Mouse (Mus musculus) v-Abl transformed pro-B cells (cell line): ENCODE results near the gene Mog.

ENCODE experiments used
- in situ Hi-C, 2 experiments: fragments of 400-800 bp; cut with MboI; formaldehyde crosslinking; loops; one replicate each; pipeline ENCODE4 v1.15.1; 2025; ENCODE audit not compliant: unreplicated experiment in 2 of 2

Gene Mog

GRCm38 (mm10) chr17:37022628-37023576 is at the start of gene Mog:
Gene Mog (minus strand): TSS chr17:37023398.
- in situ Hi-C loops: no loop called here

- in situ Hi-C loops: no loop called here
Observed at GRCm38 (mm10) chr17:37072730-37073276, 49.6 kb upstream of the Mog start.

GRCm38 (mm10) chr17:37072080-37072729 is 49.0 kb upstream of the Mog start:
- in situ Hi-C loops: no loop called here

- in situ Hi-C loops: no loop called here
Observed at GRCm38 (mm10) chr17:37070121-37070520, 46.9 kb upstream of the Mog start.

DNA sequence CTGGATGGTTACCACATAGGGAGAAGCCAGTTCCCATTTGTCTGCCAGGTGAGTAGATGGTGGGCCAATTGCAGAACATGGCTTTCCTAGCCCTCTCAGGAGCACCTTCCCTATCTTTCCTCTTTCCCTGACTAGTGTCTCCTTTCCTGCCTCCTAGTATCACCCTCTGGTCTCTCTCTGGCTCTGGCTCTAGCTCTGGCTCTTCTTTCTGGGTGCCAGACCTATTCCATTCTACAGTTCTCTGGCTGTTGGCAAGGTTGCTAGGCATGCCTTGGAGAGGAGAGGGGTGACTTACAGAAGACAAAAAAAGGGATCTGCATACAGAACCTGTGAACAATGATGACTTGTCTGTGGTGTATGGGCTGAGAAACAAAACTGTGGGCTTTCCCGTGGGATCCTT is 44.7 kb upstream of the Mog start:
- in situ Hi-C loops: no loop called here

GRCm38 (mm10) chr17:37065993-37066392 is 42.8 kb upstream of the Mog start:
- in situ Hi-C loops: no loop called here

DNA sequence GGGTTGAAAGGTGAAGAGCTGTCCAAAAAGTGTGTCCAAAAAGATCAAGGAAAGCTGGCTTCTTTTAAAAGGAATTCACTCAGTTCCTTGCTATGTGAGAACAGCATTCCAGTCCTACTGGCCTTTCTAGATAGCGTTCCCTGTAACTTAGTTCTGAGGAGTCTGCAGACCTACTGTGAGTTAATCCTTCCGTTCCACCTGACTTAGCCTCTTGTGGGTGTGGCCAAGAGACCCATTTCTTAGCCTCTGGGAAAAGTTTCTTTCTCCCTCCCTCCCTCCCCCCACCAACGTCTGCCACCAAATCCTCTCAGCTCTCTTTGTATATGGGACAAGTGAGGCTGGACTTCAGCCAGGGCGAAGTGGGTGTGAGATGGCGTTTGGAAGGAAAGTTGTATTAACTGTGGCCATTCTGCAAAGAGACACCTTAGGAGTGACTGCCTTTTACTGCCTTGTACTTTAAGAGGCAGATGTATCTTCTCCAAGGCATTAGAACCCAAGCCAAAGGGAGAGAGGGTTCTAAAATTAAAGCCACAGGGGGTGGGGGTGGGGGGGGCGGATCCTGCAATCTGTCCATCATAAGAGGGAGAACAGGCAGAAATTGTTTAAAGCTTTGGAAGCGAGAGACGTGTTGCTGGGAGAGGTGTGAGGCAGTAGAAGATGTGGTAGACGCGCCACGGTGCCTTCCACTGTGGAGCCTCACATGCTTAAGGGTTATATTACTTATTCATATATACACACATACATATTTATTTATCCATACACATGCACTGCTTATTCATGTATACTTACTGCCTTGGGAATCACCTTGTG is 40.7 kb upstream of the Mog start:
- in situ Hi-C loops: no loop called here

DNA sequence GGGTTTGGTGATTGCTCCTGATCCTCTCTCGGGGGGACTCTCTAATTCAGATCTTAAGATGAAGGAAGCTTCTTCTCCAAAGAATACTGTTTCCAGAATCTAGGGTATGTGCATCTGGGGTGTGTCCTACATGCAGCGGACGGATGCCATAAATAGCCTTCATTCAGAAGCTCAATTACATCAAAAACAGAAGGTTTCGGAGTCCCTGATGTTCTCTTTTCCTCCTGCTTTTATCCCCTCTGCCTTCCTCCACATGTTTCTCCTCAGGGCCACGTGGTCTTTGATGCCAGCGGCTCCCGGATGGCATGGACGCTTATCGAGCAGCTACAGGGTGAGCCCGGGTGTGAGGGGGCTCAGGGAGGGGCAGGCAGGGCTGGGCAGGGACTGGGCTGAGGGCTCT is 39.9 kb upstream of the Mog start:
- in situ Hi-C loops: no loop called here

- in situ Hi-C loops: no loop called here
Observed at GRCm38 (mm10) chr17:37062101-37062641, 39.0 kb upstream of the Mog start.

GRCm38 (mm10) chr17:37061435-37061834 is 38.2 kb upstream of the Mog start:
- in situ Hi-C loops: no loop called here

DNA sequence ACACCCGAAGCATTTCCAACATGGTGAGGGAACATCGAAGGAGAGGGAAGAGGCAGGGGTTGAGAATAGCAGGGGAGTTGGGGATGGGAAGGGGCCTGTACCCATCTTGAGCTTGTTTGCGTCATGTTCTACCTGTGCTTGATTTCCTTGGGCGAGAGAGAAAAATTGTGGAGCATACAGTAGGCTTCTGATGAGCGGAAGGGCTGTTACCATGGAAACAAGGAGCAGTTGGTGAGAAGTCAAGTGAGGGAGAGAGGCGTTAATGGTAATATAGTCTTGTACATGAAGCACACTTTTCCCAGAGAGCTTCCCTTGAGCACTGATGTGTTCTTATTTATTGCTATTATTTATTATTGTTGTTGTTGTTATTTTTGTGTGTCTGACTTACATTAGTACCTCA is 33.8 kb upstream of the Mog start:
- in situ Hi-C loops: no loop called here

- in situ Hi-C loops: no loop called here
Observed at GRCm38 (mm10) chr17:37051745-37052144, 28.5 kb upstream of the Mog start.

- in situ Hi-C loops: no loop called here
Observed at GRCm38 (mm10) chr17:37050876-37051275, 27.7 kb upstream of the Mog start.

DNA sequence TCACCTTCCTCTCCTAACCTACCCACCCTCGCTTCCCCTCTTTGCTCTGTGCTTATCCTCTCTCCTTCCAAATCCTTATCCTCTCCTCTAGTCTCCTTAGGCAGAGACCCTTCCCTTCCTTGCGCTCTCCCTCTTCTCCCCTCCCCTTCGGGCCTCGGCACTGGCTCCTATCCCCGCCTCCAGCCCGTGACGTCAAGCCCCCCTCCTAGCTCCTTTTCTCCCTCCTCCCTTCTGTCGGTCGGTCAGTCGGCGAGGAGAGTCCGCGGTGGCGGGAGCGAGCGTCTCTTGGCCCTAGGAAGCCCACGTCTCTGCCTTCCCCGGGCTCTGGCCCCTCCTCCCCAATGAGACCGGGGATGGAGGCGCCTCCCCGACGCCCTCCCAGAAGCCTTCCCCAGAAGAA is 27.2 kb upstream of the Mog start:
- in situ Hi-C loops: no loop called here

- in situ Hi-C loops: no loop called here
Observed at GRCm38 (mm10) chr17:37049570-37050310, 26.5 kb upstream of the Mog start.

DNA sequence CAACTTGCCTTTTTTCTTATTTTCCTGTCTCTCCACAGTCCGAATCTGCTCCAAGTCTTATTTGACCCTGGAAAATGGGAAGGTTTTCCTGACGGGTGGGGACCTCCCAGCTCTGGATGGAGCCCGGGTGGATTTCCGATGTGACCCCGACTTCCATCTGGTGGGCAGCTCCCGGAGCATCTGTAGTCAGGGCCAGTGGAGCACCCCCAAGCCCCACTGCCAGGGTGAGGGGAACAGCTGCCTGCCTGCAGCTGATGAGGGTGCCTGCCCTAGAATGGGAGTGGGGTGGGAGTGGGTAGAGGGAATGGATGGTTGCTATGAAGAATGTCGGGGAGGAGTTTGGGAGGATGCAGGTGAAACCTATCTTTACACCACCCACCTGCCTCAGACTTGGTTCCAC is 25.2 kb upstream of the Mog start:
- in situ Hi-C loops: no loop called here

DNA sequence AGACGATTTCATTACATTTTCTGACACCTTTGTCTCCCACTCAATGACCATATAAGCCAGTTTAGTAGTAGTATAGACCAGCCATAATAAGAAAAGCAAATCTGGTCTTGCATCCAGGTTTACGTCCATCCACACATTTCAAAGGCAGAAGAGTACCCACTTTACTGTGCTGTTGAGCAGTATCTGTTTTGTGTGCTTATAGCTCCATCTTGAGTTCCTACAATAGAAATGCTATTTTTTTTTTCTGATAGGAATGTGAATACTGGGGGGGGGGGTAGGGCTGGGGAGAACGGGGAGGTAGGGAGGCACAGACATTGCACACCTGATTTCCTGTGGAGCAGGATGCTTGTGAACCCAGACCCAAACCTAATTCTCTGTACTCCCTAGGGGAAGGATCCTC is 24.8 kb upstream of the Mog start:
- in situ Hi-C loops: no loop called here

GRCm38 (mm10) chr17:37047332-37047976 is 24.3 kb upstream of the Mog start:
- in situ Hi-C loops: no loop called here

DNA sequence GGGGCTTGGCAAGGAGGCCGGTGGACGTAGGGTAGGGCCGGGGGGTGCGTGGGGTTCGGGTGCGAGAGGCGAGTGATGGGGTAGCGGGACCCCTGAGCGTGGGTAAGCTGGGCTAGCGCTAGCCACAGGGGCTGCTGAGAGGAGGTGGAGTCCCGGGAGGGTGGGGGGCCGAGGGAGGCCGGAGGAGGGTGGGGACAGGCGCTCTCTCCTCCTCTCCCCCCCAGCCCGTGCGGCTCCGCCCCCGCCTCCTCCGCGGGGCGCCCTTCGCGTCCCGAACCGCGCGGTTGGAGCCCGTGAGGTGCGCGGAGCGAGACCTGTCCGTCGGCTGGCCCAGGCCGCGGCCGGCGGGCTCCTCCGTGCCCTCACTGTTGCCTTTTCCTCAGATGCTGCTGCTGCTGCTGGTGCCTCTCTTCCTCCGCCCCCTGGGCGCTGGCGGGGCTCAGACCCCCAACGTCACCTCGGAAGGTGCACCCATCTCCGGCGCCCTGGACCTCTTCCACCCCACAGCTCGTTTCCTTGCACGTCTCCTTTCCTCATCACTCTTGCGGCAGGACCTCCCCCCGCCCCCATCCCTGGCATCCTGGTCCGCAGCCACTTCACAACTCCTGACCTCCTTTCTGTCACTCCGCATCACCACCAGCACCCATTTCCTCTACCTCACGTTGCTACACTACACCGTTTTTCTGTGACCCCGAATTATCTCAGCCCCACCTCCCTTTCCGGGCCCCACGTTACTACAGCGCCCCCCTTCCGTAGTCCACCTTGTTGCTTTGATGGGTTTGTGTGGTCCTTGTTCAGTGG is 23.3 kb upstream of the Mog start:
- in situ Hi-C loops: no loop called here
